Mouse (Mus musculus) telencephalon, adult 2 months (tissue): ENCODE results near the gene Plxna4.

Source experiments
- DNase-seq: peaks from one replicate; pipeline ENCODE4 v3.0.0-alpha.2; 2011; ENCODE audit warnings: low read depth, low spot score

Gene Plxna4

GRCm38 (mm10) chr6:32167725-32168124 lies 420.3 kb downstream of the Plxna4 start:
- no peak for DNase-seq

- DNase-seq, result no peak
Measured at GRCm38 (mm10) chr6:32160370-32160769, 427.6 kb downstream of the Plxna4 start.

- DNase-seq, result no peak
Measured at GRCm38 (mm10) chr6:32159931-32160330, 428.1 kb downstream of the Plxna4 start.

- no peak for DNase-seq
Measured at GRCm38 (mm10) chr6:32158347-32158746, 429.6 kb downstream of the Plxna4 start.

GRCm38 (mm10) chr6:32153170-32153569 lies 434.8 kb downstream of the Plxna4 start:
- no peak for DNase-seq

GRCm38 (mm10) chr6:32150836-32151235 lies 437.2 kb downstream of the Plxna4 start:
- no peak for DNase-seq

- no peak for DNase-seq
Measured at GRCm38 (mm10) chr6:32144771-32145170, 443.2 kb downstream of the Plxna4 start.

- DNase-seq, result no peak
Measured at GRCm38 (mm10) chr6:32139537-32139936, 448.5 kb downstream of the Plxna4 start.

GRCm38 (mm10) chr6:32126914-32127313 lies 461.1 kb downstream of the Plxna4 start:
- no peak for DNase-seq

- DNase-seq, result no peak
Measured at GRCm38 (mm10) chr6:32122584-32123265, 465.3 kb downstream of the Plxna4 start.

- no peak for DNase-seq
Measured at GRCm38 (mm10) chr6:32120931-32121330, 467.1 kb downstream of the Plxna4 start.

- no peak for DNase-seq
Measured at GRCm38 (mm10) chr6:32109207-32109606, 478.8 kb downstream of the Plxna4 start.

- DNase-seq, result no peak
Measured at GRCm38 (mm10) chr6:32105547-32106275, 482.3 kb downstream of the Plxna4 start.
